8 mouse cellular contexts compared by ENCODE assay signal in the genomic region with DNA sequence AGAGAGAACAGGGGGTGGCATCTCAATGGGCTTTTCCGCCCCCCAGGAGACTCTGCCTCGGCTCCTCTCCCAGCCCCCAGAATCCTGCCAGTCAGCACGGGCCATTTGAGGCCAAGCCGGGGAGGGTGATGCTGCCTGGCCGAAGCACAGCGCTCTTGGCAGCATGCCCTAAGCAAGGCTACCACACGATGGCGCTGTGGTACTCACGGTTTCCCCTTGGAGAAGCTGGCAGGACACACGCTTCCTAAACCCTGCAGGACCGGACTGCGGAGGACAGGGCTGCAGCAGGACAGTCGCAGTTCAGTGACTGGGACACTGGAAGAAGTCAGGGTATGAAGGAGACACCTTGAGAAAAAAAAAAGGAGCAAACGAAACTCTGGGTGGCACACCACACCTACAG. TPM values are rescaled to one million over a fixed set of nuclear protein-coding genes. Genes with fewer than 3 reads are reported as not detected.
DNase-seq lines count a peak whose midpoint lies in the region; ATAC-seq and TF ChIP-seq lines count a peak whose summit lies in the region.

No protein-coding gene starts in this region.

- WGBS in hindbrain, postnatal 0 days: under 1% methylated on average over 14 of the region's 14 CpGs

- TF ChIP-seq CTCF in gastrocnemius, adult 2 months (IDR thresholded peaks at IDR 0.05): peak; percentile 98; the same call in 1 of the 2 replicates
- peak; percentile 99 for TF ChIP-seq CTCF in hindbrain, postnatal 0 days (IDR thresholded peaks at IDR 0.05; ENCODE audit: low read depth)

- peak; percentile 25; the same call in 1 of the 2 replicates for ATAC-seq in hindbrain, postnatal 0 days

- peak overlapping the region; percentile 24; the same call in 1 of the 2 replicates for H3K9ac ChIP-seq in hindbrain, postnatal 0 days (replicated peaks; ENCODE audit: low read length)

- peaks cover 14% of the 10 kb centered on the region for H3K4me1 ChIP-seq in hindbrain, postnatal 0 days (ENCODE audit: insufficient read depth, low read length)

- H3K27ac ChIP-seq in gastrocnemius, adult 2 months: peak overlapping the region; percentile 86
- H3K27ac ChIP-seq in hindbrain, postnatal 0 days: peak overlapping the region; percentile 52; the same call in 1 of the 2 replicates

- intact Hi-C loops in gastrocnemius, adult 2 months (cut with DNase I): loop anchor here (1.0 to 5.0 kb wide), 2 partner anchors 23 to 39 kb away; a partner anchor contains a TSS

- no peaks in the 10 kb centered on the region for H3K9me3 ChIP-seq in hindbrain, postnatal 0 days (ENCODE audit: low read length)

- peak overlapping the region; percentile 32 for H3K4me2 ChIP-seq in hindbrain, postnatal 0 days (ENCODE audit: low read depth, low read length)

- peak overlapping the region; percentile 47 for H3K4me3 ChIP-seq in gastrocnemius, adult 2 months
- H3K4me3 ChIP-seq in hindbrain, postnatal 0 days (ENCODE audit: low read length): no peak overlapping the region

- H3K36me3 ChIP-seq in hindbrain, postnatal 0 days (ENCODE audit: insufficient read depth, low read length): no peaks in the 10 kb centered on the region

- no peaks in the 10 kb centered on the region for H3K27me3 ChIP-seq in hindbrain, postnatal 0 days (ENCODE audit: insufficient read depth, low read length)

- peak; percentile 90 for DNase-seq in R1 (ENCODE audit: low read depth, low spot score)
- DNase-seq in cerebellum, postnatal 4 days (ENCODE audit: low spot score in 2 of 2): peak; percentile 100
- peak; percentile 98 for DNase-seq in gastrocnemius, adult 2 months
- peak; percentile 96 for DNase-seq in hindbrain, postnatal 0 days (ENCODE audit: low spot score)
- DNase-seq in left cerebral cortex, adult 18-20 months (ENCODE audit: low spot score in 2 of 2): peak; percentile 98 to 100
- peak; percentile 95 to 98 for DNase-seq in lung, postnatal 4 days
- peak; percentile 95 for DNase-seq in retina, postnatal 1 day
- DNase-seq in thymus, postnatal 4 days: peak; percentile 99

RNA-seq across cellular contexts. Expression of a gene that starts 5.0 kb away (rescaled TPM):
- total RNA-seq in gastrocnemius, adult 2 months (2021): 100 to 1,000 TPM; 189 to 247 TPM
- 46.4 and 52.5 TPM in 2 replicates for total RNA-seq in hindbrain, postnatal 0 days (2014; rRNA removed)
- 212 and 215 TPM in 2 replicates for polyA plus RNA-seq in hindbrain, postnatal 0 days (2015; fragmentation: Nextera tagmentation; extraction: Ambion mirVana)
- total RNA-seq in left cerebral cortex, adult 18-20 months (2021): 100 to 1,000 TPM; 145 TPM

RNA-seq across cellular contexts. Expression of a gene that starts 22.8 kb away (rescaled TPM):
- under 1 TPM; 0.43 to 0.84 TPM for total RNA-seq in gastrocnemius, adult 2 months (2021)
- 26.5 and 38.7 TPM in 2 replicates for total RNA-seq in hindbrain, postnatal 0 days (2014; rRNA removed)
- 9.1 and 9.8 TPM in 2 replicates for polyA plus RNA-seq in hindbrain, postnatal 0 days (2015; fragmentation: Nextera tagmentation; extraction: Ambion mirVana)
- 10 to 100 TPM; 10.6 to 14.0 TPM for total RNA-seq in left cerebral cortex, adult 18-20 months (2021)

RNA-seq across cellular contexts. Expression of a gene that starts 36.8 kb away (rescaled TPM):
- 10 to 100 TPM; 57.7 to 63.5 TPM for total RNA-seq in gastrocnemius, adult 2 months (2021)
- total RNA-seq in hindbrain, postnatal 0 days (2014; rRNA removed): 121 and 139 TPM in 2 replicates
- polyA plus RNA-seq in hindbrain, postnatal 0 days (2015; fragmentation: Nextera tagmentation; extraction: Ambion mirVana): 143 and 155 TPM in 2 replicates
- 100 to 1,000 TPM; 101 to 102 TPM for total RNA-seq in left cerebral cortex, adult 18-20 months (2021)

Comparison
In these comparisons a context has a peak if more than half of its experiments do, and no peak if none do; other contexts are left out.
1. RNA of a gene that starts 22.8 kb away (total RNA-seq): 26.5 to 38.7 TPM in hindbrain, postnatal 0 days and 10.6 to 14.0 TPM in left cerebral cortex, adult 18-20 months; 0.43 to 0.84 TPM in gastrocnemius, adult 2 months; every median in the first group is over 4 times any median in the second.
2. Peak in every context shown above with its lines, with median percentiles within 50 percentile points of each other: DNase-seq.